Mouse (Mus musculus) spleen, adult 2 months (tissue): ENCODE data around the gene Ica1.

Source experiments
- CTCF ChIP-seq: fragments of 200-500 bp; IDR thresholded peaks from 2 replicates; pipeline ENCODE4 v1.5.1; 2011; ENCODE audit warnings: mild to moderate bottlenecking, inconsistent platforms; ENCODE audit not compliant: insufficient read depth, insufficient read length, insufficient replicate concordance; ENCODE audit errors: extremely low read depth
- POLR2A ChIP-seq: fragments of 200-500 bp; IDR thresholded peaks from 2 replicates; pipeline ENCODE4 v1.6.1; 2011; ENCODE audit warnings: low read depth, low read length, inconsistent platforms

DNA sequence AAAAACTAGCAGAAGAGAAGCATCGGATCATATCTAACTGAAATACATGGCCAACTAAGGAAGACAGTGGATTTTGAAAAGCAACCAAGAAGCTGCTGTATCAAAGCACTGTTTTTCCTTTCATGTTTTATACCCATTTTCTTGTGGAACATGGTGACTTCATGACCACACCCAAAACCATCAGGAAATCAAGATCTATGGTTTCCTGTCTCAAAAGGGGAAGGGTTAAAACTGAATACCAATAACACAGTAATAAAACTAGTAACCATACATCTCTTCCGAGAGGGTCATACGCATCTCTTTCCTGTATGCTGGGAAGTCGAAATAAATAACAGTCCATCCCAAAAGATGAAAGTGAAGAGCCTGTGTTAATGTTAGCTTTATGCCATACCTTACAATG lies 145.6 kb downstream of the Ica1 start:
- no peak for TF ChIP-seq CTCF
- TF ChIP-seq POLR2A = no peak
